Mouse (Mus musculus) stomach, embryonic 15.5 days (tissue): Measurements from ENCODE around the gene Rabepk. TPM values are rescaled to one million over a fixed set of nuclear protein-coding genes. Genes with fewer than 3 reads are reported as not detected.
"Not testable (repeated sequence)": the region's sequence is repeated elsewhere in the genome, so short reads cannot be mapped to it uniquely, and the experiment has no call there.

ENCODE experiments used
- ATAC-seq: fragments of 200-750 bp; cut with Nextera tagmentation; 2 replicates; pipeline ENCODE4 v1.8.0; 2017; ENCODE audit warnings: low read depth, moderate number of reproducible peaks, moderate TSS enrichment; ENCODE audit not compliant: insufficient read depth, low FRiP score
- H3K27ac ChIP-seq: fragments of 300-500 bp; sonication (generic); 2 replicates; pipeline ENCODE4 v1.5.1; 2015; ENCODE audit warnings: mild to moderate bottlenecking, inconsistent platforms
- H3K27me3 ChIP-seq: fragments of 300-500 bp; sonication (generic); replicated peaks from 2 replicates; pipeline ENCODE4 v1.6.1; 2015; ENCODE audit warnings: inconsistent platforms
- H3K36me3 ChIP-seq: fragments of 300-500 bp; sonication (generic); 2 replicates; pipeline ENCODE4 v1.6.1; 2015; ENCODE audit warnings: inconsistent platforms
- H3K4me1 ChIP-seq: fragments of 300-500 bp; sonication (generic); 2 replicates; pipeline ENCODE4 v1.6.1; 2015; ENCODE audit warnings: inconsistent platforms
- H3K4me2 ChIP-seq: fragments of 300-500 bp; sonication (generic); 2 replicates; pipeline ENCODE4 v1.6.1; 2015; ENCODE audit warnings: mild to moderate bottlenecking, inconsistent platforms
- H3K4me3 ChIP-seq: fragments of 300-500 bp; sonication (generic); replicated peaks from 2 replicates; pipeline ENCODE4 v1.5.1; 2015; ENCODE audit warnings: inconsistent platforms
- H3K9ac ChIP-seq: fragments of 300-500 bp; sonication (generic); 2 replicates; pipeline ENCODE4 v1.6.1; 2015; ENCODE audit warnings: inconsistent platforms
- H3K9me3 ChIP-seq: fragments of 300-500 bp; sonication (generic); 2 replicates; pipeline ENCODE4 v1.6.1; 2016; ENCODE audit warnings: inconsistent platforms
- WGBS: fragments of 180-500 bp; shearing (Covaris S2); methylation state at CpG from one replicate; pipeline ENCODE4 v1.1.7; 2015; 5-methylcytosine and 5-hydroxymethylcytosine counted together
- polyA plus RNA-seq: library from polyadenylated mRNA; unstranded; fragments of >200 nt; fragmentation: Nextera tagmentation; extraction: Ambion mirVana; gene quantifications from 2 replicates; pipeline ENCODE4 v1.2.1, GENCODE M21; 2015

The Rabepk gene
- 39.6 and 43.9 TPM in 2 replicates for polyA plus RNA-seq

- Histone ChIP-seq H3K27ac (peak within 1 kb of the TSS; percentile 80), H3K4me3 (peak within 1 kb of the TSS; percentile 81), H3K9ac (peak within 1 kb of the TSS; percentile 51), H3K27me3 (no peaks in the 10 kb centered on the region), H3K4me2 (peak within 1 kb of the TSS; percentile 76), H3K9me3 (no peaks in the 10 kb centered on the region), H3K36me3 (no peaks in the 10 kb centered on the region), H3K4me1 (peaks cover 16% of the 10 kb centered on the region)
- 3% methylated on average over 44 of the region's 44 CpGs for WGBS
- ATAC-seq, result peak; percentile 83
Measured at GRCm38 (mm10) chr2:34799357-34800256, at the start of gene Rabepk. Gene Rabepk, minus strand, starts transcription at chr2:34799912.

GRCm38 (mm10) chr2:34847702-34848101 lies 48.0 kb upstream of the Rabepk start:
- peaks cover 5% of the 10 kb centered on the region for H3K36me3 ChIP-seq
- H3K4me2 ChIP-seq, result no peak overlapping the region
- no peak overlapping the region for H3K27ac ChIP-seq
- ATAC-seq, result no peak
- no peaks in the 10 kb centered on the region for H3K9me3 ChIP-seq
- H3K27me3 ChIP-seq, result no peaks in the 10 kb centered on the region
- H3K4me1 ChIP-seq, result no peaks in the 10 kb centered on the region
- H3K4me3 ChIP-seq, result no peak overlapping the region
- no peak overlapping the region for H3K9ac ChIP-seq
- WGBS, result 94% methylated on average over 1 of the region's 1 CpGs

GRCm38 (mm10) chr2:34843211-34843939 lies 43.7 kb upstream of the Rabepk start:
- WGBS, result 72% methylated on average over 11 of the region's 11 CpGs
- Histone ChIP-seq H3K27me3 (no peaks in the 10 kb centered on the region), H3K36me3 (no peaks in the 10 kb centered on the region), H3K9me3 (no peaks in the 10 kb centered on the region), H3K9ac (no peak overlapping the region), H3K4me3 (no peak overlapping the region), H3K27ac (no peak overlapping the region), H3K4me1 (no peaks in the 10 kb centered on the region), H3K4me2 (no peak overlapping the region)
- no peak for ATAC-seq

- Histone ChIP-seq H3K4me3 (no peak overlapping the region), H3K27me3 (no peaks in the 10 kb centered on the region), H3K4me2 (no peak overlapping the region), H3K9ac (no peak overlapping the region), H3K36me3 (no peaks in the 10 kb centered on the region), H3K9me3 (no peaks in the 10 kb centered on the region), H3K27ac (no peak overlapping the region), H3K4me1 (no peaks in the 10 kb centered on the region)
- no peak for ATAC-seq
- 84% methylated on average over 8 of the region's 8 CpGs for WGBS
Measured at GRCm38 (mm10) chr2:34841706-34842105, 42.0 kb upstream of the Rabepk start.

- H3K4me3 ChIP-seq, H3K27me3 ChIP-seq, H3K9me3 ChIP-seq, H3K4me2 ChIP-seq, H3K4me1 ChIP-seq, H3K27ac ChIP-seq, H3K36me3 ChIP-seq, H3K9ac ChIP-seq, ATAC-seq: not testable (repeated sequence)
- WGBS, result 73% methylated on average over 5 of the region's 5 CpGs
Measured at GRCm38 (mm10) chr2:34840143-34840542, 40.4 kb upstream of the Rabepk start.

- Histone ChIP-seq H3K9me3 (no peaks in the 10 kb centered on the region), H3K36me3 (no peaks in the 10 kb centered on the region), H3K4me3 (no peak overlapping the region), H3K27me3 (no peaks in the 10 kb centered on the region), H3K4me2 (no peak overlapping the region), H3K4me1 (no peaks in the 10 kb centered on the region), H3K9ac (no peak overlapping the region), H3K27ac (no peak overlapping the region)
- no peak for ATAC-seq
- 71% methylated on average over 3 of the region's 3 CpGs for WGBS
Measured at GRCm38 (mm10) chr2:34835669-34836068, 36.0 kb upstream of the Rabepk start.

GRCm38 (mm10) chr2:34833624-34834023 lies 33.9 kb upstream of the Rabepk start:
- Histone ChIP-seq H3K9ac (no peak overlapping the region), H3K9me3 (no peaks in the 10 kb centered on the region), H3K27ac (no peak overlapping the region), H3K36me3 (no peaks in the 10 kb centered on the region), H3K4me3 (no peak overlapping the region), H3K4me1 (no peaks in the 10 kb centered on the region), H3K27me3 (no peaks in the 10 kb centered on the region), H3K4me2 (no peak overlapping the region)
- ATAC-seq, result no peak
- WGBS, result 84% methylated on average over 17 of the region's 17 CpGs

GRCm38 (mm10) chr2:34832766-34833457 lies 33.2 kb upstream of the Rabepk start, which contains the start of gene Gm34653:
Gene Gm34653, plus strand, starts transcription at chr2:34833007.
- H3K27ac ChIP-seq, H3K9me3 ChIP-seq, H3K4me3 ChIP-seq, H3K36me3 ChIP-seq, H3K4me2 ChIP-seq, H3K9ac ChIP-seq, ATAC-seq, H3K27me3 ChIP-seq, H3K4me1 ChIP-seq: not testable (repeated sequence)
- WGBS, result 69% methylated on average over 11 of the region's 11 CpGs

- not testable (repeated sequence) for H3K36me3 ChIP-seq, H3K4me3 ChIP-seq, H3K9me3 ChIP-seq, H3K4me2 ChIP-seq, H3K9ac ChIP-seq, H3K4me1 ChIP-seq, ATAC-seq, H3K27ac ChIP-seq, H3K27me3 ChIP-seq
- 95% methylated on average over 17 of the region's 17 CpGs for WGBS
Measured at GRCm38 (mm10) chr2:34830066-34830465, 30.4 kb upstream of the Rabepk start.

- WGBS, result 80% methylated on average over 1 of the region's 1 CpGs
Measured at GRCm38 (mm10) chr2:34828026-34828425, 28.3 kb upstream of the Rabepk start.

GRCm38 (mm10) chr2:34827591-34827990 lies 27.9 kb upstream of the Rabepk start:
- Histone ChIP-seq H3K4me3 (no peak overlapping the region), H3K9me3 (no peaks in the 10 kb centered on the region), H3K27ac (no peak overlapping the region), H3K9ac (no peak overlapping the region), H3K4me1 (peaks cover 3% of the 10 kb centered on the region; the same call in 1 of the 2 replicates), H3K27me3 (no peaks in the 10 kb centered on the region), H3K36me3 (peaks cover under 1% of the 10 kb centered on the region; the same call in 1 of the 2 replicates), H3K4me2 (no peak overlapping the region)
- ATAC-seq, result no peak
- 90% methylated on average over 4 of the region's 4 CpGs for WGBS

More at GRCm38 (mm10) chr2:34828026-34828425, 28.3 kb upstream of the Rabepk start:
- H3K4me2 ChIP-seq, result no peak overlapping the region
- H3K9ac ChIP-seq, result no peak overlapping the region
- no peaks in the 10 kb centered on the region for H3K27me3 ChIP-seq
- no peaks in the 10 kb centered on the region for H3K9me3 ChIP-seq
- ATAC-seq, result no peak
- H3K36me3 ChIP-seq, result no peaks in the 10 kb centered on the region
- H3K4me3 ChIP-seq, result no peak overlapping the region
- peaks cover 3% of the 10 kb centered on the region; the same call in 1 of the 2 replicates for H3K4me1 ChIP-seq
- H3K27ac ChIP-seq, result no peak overlapping the region
